Mouse (Mus musculus): ENCODE results near the gene Ccpg1.

GRCm38 (mm10) chr9:72955546-72955945, 29.7 kb upstream of the Ccpg1 start:
- TF ChIP-seq POLR2A (IDR thresholded peaks at IDR 0.05; ENCODE audit: insufficient read length, low read depth) (no peak), MAX (IDR thresholded peaks at IDR 0.05; ENCODE audit: low read depth) (no peak), POLR2AphosphoS2 (IDR thresholded peaks at IDR 0.05; ENCODE audit: insufficient read length, low read depth) (no peak), SRF (IDR thresholded peaks at IDR 0.05; ENCODE audit: control insufficient read depth, insufficient read length, low read depth) (no peak), TCF3 (IDR thresholded peaks at IDR 0.05; ENCODE audit: insufficient read length, low read depth) (no peak), MYOD1 (IDR thresholded peaks at IDR 0.05; ENCODE audit: control insufficient read depth in 1 of 3, insufficient read length in 2 of 3, low read depth in 2 of 3) (no peak), CEBPB (IDR thresholded peaks at IDR 0.05; ENCODE audit: insufficient read depth, poor library complexity, severe bottlenecking) (no peak), REST (IDR thresholded peaks at IDR 0.05; ENCODE audit: insufficient read depth, insufficient read length) (no peak), MYOG (IDR thresholded peaks at IDR 0.05; ENCODE audit: control insufficient read depth in 1 of 3, insufficient read depth in 1 of 3, insufficient read length in 2 of 3, low read depth in 2 of 3) (no peak), TCF12 (IDR thresholded peaks at IDR 0.05; ENCODE audit: insufficient read depth, poor library complexity, severe bottlenecking) (no peak)
